Mouse (Mus musculus): Measurements from ENCODE around the gene Btbd35f10. TPM values are rescaled to one million over a fixed set of nuclear protein-coding genes. Genes with fewer than 3 reads are reported as not detected.
"Not testable (repeated sequence)": the region's sequence is repeated elsewhere in the genome, so short reads cannot be mapped to it uniquely, and the experiment has no call there.

The Btbd35f10 gene
- total RNA-seq (2021): not detected
- long read RNA-seq: 0 reads

GRCm38 (mm10) chrX:3752785-3753184 is at the start of gene Btbd35f10:
Gene Btbd35f10 (minus strand): TSS chrX:3752885.
- DNase-seq (ENCODE audit: low spot score in 2 of 2): not testable (repeated sequence)

Other genes starting within 250 kb of the Btbd35f10 start
- not detected for gene Btbd35f18, start 52.7 kb downstream of the Btbd35f10 start, total RNA-seq (2021)
- not detected for gene Btbd35f16, start 204.1 kb upstream of the Btbd35f10 start, total RNA-seq (2021)

Data from layer of hippocampus, adult 18-20 months (tissue).